In the genomic region with DNA sequence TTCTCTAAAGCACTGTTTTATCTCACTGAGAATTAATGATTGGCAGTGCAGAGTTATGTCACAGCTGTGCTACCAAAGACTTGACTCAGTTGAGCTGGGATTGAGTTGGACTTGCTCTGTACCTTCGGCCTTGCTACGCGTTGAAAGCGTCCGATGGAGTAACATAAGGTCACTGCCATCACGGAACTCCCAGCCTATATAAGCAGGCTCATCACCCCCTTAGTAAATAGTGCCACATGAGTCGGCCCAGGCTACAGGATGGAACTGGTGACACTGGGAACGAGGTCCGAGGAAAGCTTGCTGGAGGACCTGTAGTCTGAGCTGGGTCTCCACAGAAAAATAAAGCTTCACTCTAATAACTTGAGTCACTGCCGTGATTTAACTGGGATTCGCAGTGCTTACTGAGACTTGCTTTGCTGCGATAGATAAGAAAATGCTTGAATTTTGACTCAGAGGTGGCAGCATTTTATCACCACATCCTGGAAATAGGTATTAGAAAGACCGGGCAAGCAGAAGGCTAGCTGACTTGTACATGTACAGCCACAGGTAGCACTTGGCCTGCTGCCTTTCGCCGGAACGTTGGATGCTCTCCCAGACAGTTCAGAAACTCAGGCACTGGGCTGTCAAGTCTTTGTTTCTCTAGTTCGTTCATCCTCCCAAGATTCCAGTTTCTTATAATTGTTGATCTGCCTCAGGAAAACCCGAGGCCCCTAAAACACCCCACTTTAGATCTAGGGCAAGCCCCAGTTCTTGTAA, we compare ENCODE assay signal across 9 mouse cellular contexts. TPM values are rescaled to one million over a fixed set of nuclear protein-coding genes. Genes with fewer than 3 reads are reported as not detected.
DNase-seq lines count a peak whose midpoint lies in the region; ATAC-seq and TF ChIP-seq lines count a peak whose summit lies in the region.
"Had no signal": no experiment of that assay in that cellular context is flagged by ENCODE, and none has a peak within 500 bp of the region (broad histone marks: within the 10 kb centered on the region; RNA-seq: fewer than 3 reads in every experiment).

No protein-coding gene starts in this region.

- no peak overlapping the region for H3K27ac ChIP-seq in left cerebral cortex, adult 2 months
- H3K27ac ChIP-seq in bone marrow macrophage, adult 2 months (ENCODE audit: insufficient read depth, low read depth, low read length), result 0 out of 2 replicates have a peak overlapping the region, but pooled peaks have one; percentile 5
- H3K27ac ChIP-seq in forebrain, embryonic 11.5 days (ENCODE audit: low read depth, low read length), result no peak overlapping the region
- 0 out of 2 replicates have a peak overlapping the region, but pooled peaks have one; percentile 91 for H3K27ac ChIP-seq in kidney, embryonic 15.5 days
- no peak overlapping the region for H3K27ac ChIP-seq in neural tube, embryonic 14.5 days (ENCODE audit: low read depth, low read length)

- H3K4me3 ChIP-seq in left cerebral cortex, adult 2 months, result peak overlapping the region; percentile 63
- peak overlapping the region; percentile 74 for H3K4me3 ChIP-seq in bone marrow macrophage, adult 2 months (ENCODE audit: insufficient read depth, low read length)
- peak overlapping the region; percentile 89 for H3K4me3 ChIP-seq in forebrain, embryonic 11.5 days (ENCODE audit: low read depth, low read length)
- peak overlapping the region; percentile 95 for H3K4me3 ChIP-seq in kidney, embryonic 15.5 days (replicated peaks)
- H3K4me3 ChIP-seq in neural tube, embryonic 14.5 days (ENCODE audit: low read depth, low read length), result peak overlapping the region; percentile 88

- intact Hi-C loops in left cerebral cortex, adult 2 months (cut with DNase I), result loop anchor here (5.0 to 10.0 kb wide), 4 partner anchors 69 to 1576 kb away; partner anchors contain the start of genes Cars2 and Ing1
- intact Hi-C loops in left cerebral cortex, postnatal 10 days (cut with DNase I), result loop anchor here (5.0 kb wide), 1 partner anchor 424 kb away; no protein-coding TSS in a partner anchor

- DNase-seq in left cerebral cortex, adult 2 months (ENCODE audit: extremely low spot score in 1 of 2, low spot score in 2 of 2), result no peak
- DNase-seq in left cerebral cortex, postnatal 10 days (ENCODE audit: extremely low spot score in 1 of 2, low spot score in 2 of 2), result no peak
- DNase-seq in forebrain, embryonic 11.5 days (ENCODE audit: low spot score), result no peak
- no peak for DNase-seq in spleen, adult 12 weeks (ENCODE audit: low spot score)

- no peak for TF ChIP-seq POLR2A in bone marrow macrophage, adult 2 months (IDR thresholded peaks at IDR 0.05; ENCODE audit: borderline replicate concordance, low read depth, low read length)

- ATAC-seq in forebrain, embryonic 11.5 days (replicated peaks; ENCODE audit: low FRiP score), result no peak
- no peak for ATAC-seq in kidney, embryonic 15.5 days (replicated peaks; ENCODE audit: low FRiP score)
- no peak for ATAC-seq in neural tube, embryonic 14.5 days (ENCODE audit: low read depth)
- no peak for ATAC-seq in megakaryocyte-erythroid progenitor cell, adult 5-6 weeks (replicated peaks; ENCODE audit: low FRiP score, low TSS enrichment, poor library complexity, severe bottlenecking)

- peaks cover 24% of the 10 kb centered on the region for H3K4me1 ChIP-seq in bone marrow macrophage, adult 2 months (ENCODE audit: control insufficient read depth, insufficient read depth, low read length)
- H3K4me1 ChIP-seq in forebrain, embryonic 11.5 days (replicated peaks; ENCODE audit: control insufficient read depth, insufficient read depth, low read length), result peaks cover 11% of the 10 kb centered on the region; the same call in 1 of the 2 replicates
- H3K4me1 ChIP-seq in kidney, embryonic 15.5 days, result peaks cover 37% of the 10 kb centered on the region
- H3K4me1 ChIP-seq in neural tube, embryonic 14.5 days (ENCODE audit: control insufficient read depth, insufficient read depth, low read length), result peaks cover 31% of the 10 kb centered on the region

- no peaks in the 10 kb centered on the region for H3K36me3 ChIP-seq in forebrain, embryonic 11.5 days (ENCODE audit: control insufficient read depth, insufficient read depth, low read length)
- H3K36me3 ChIP-seq in kidney, embryonic 15.5 days, result peaks cover 15% of the 10 kb centered on the region
- peaks cover under 1% of the 10 kb centered on the region; the same call in 1 of the 2 replicates for H3K36me3 ChIP-seq in neural tube, embryonic 14.5 days (ENCODE audit: control insufficient read depth, insufficient read depth, low read length)

- no peaks in the 10 kb centered on the region for H3K9me3 ChIP-seq in forebrain, embryonic 11.5 days (ENCODE audit: control insufficient read depth, low read length)
- no peaks in the 10 kb centered on the region for H3K9me3 ChIP-seq in kidney, embryonic 15.5 days (replicated peaks)
- H3K9me3 ChIP-seq in neural tube, embryonic 14.5 days (ENCODE audit: control insufficient read depth, low read length), result no peaks in the 10 kb centered on the region

- 65% methylated on average over 18 of the region's 18 CpGs for WGBS in forebrain, embryonic 11.5 days
- 53% methylated on average over 18 of the region's 18 CpGs for WGBS in kidney, embryonic 15.5 days
- WGBS in neural tube, embryonic 14.5 days, result 64% methylated on average over 18 of the region's 18 CpGs

- peak overlapping the region; percentile 89 for H3K9ac ChIP-seq in forebrain, embryonic 11.5 days (ENCODE audit: low read length)
- H3K9ac ChIP-seq in kidney, embryonic 15.5 days, result peak overlapping the region; percentile 84
- H3K9ac ChIP-seq in neural tube, embryonic 14.5 days (replicated peaks; ENCODE audit: low read depth, low read length), result peak overlapping the region; percentile 92

- TF ChIP-seq CTCF in left cerebral cortex, adult 2 months (IDR thresholded peaks at IDR 0.05), result no peak
- no peak for TF ChIP-seq CTCF in bone marrow macrophage, adult 2 months (IDR thresholded peaks at IDR 0.05; ENCODE audit: low read depth, low read length)

- no peaks in the 10 kb centered on the region for H3K27me3 ChIP-seq in forebrain, embryonic 11.5 days (ENCODE audit: control insufficient read depth, insufficient read depth, low read length)
- no peaks in the 10 kb centered on the region for H3K27me3 ChIP-seq in kidney, embryonic 15.5 days
- no peaks in the 10 kb centered on the region for H3K27me3 ChIP-seq in neural tube, embryonic 14.5 days (ENCODE audit: control insufficient read depth, insufficient read depth, low read length)

- peak overlapping the region; percentile 76 for H3K4me2 ChIP-seq in forebrain, embryonic 11.5 days (ENCODE audit: low read depth, low read length, severe bottlenecking)
- peak overlapping the region; percentile 77 for H3K4me2 ChIP-seq in kidney, embryonic 15.5 days
- H3K4me2 ChIP-seq in neural tube, embryonic 14.5 days (ENCODE audit: low read depth, low read length), result peak overlapping the region; percentile 74

RNA-seq across cellular contexts. Expression of gene Abhd13, which starts 1.1 kb away (rescaled TPM):
- 10 to 100 TPM; 27.6 to 29.6 TPM for total RNA-seq in left cerebral cortex, adult 2 months (2021)
- 10 to 100 TPM; 30.7 to 32.2 TPM for total RNA-seq in left cerebral cortex, postnatal 10 days (2021)
- 9.3 and 10.9 TPM in 2 replicates for polyA plus RNA-seq in bone marrow macrophage, adult 2 months (2012; ENCODE audit: insufficient read depth, insufficient read length, missing spikeins)
- polyA plus RNA-seq in forebrain, embryonic 11.5 days (2014; fragmentation: Nextera tagmentation; extraction: Ambion mirVana), result 20.5 and 23.1 TPM in 2 replicates
- polyA plus RNA-seq in kidney, embryonic 15.5 days (2015; fragmentation: Nextera tagmentation; extraction: Ambion mirVana), result 17.4 and 17.9 TPM in 2 replicates
- polyA plus RNA-seq in neural tube, embryonic 14.5 days (2014; fragmentation: Nextera tagmentation; extraction: Ambion mirVana), result 17.6 and 20.4 TPM in 2 replicates
- total RNA-seq in megakaryocyte-erythroid progenitor cell, adult 5-6 weeks (2014; fragmentation: Nextera tagmentation), result 9.2 and 12.8 TPM in 2 replicates
- 13.9 and 14.0 TPM in 2 replicates for total RNA-seq in megakaryocyte-erythroid progenitor cell, adult 5-6 weeks (2017)

RNA-seq across cellular contexts. Expression of gene Lig4, which starts 1.2 kb away (rescaled TPM):
- total RNA-seq in left cerebral cortex, adult 2 months (2021), result 10 to 100 TPM; 10.4 to 10.8 TPM
- 10 to 100 TPM; 11.2 TPM for total RNA-seq in left cerebral cortex, postnatal 10 days (2021)
- polyA plus RNA-seq in bone marrow macrophage, adult 2 months (2012; ENCODE audit: insufficient read depth, insufficient read length, missing spikeins), result 2.7 and 2.8 TPM in 2 replicates
- 10.0 and 11.5 TPM in 2 replicates for polyA plus RNA-seq in forebrain, embryonic 11.5 days (2014; fragmentation: Nextera tagmentation; extraction: Ambion mirVana)
- 4.9 and 5.5 TPM in 2 replicates for polyA plus RNA-seq in kidney, embryonic 15.5 days (2015; fragmentation: Nextera tagmentation; extraction: Ambion mirVana)
- 10.1 and 13.1 TPM in 2 replicates for polyA plus RNA-seq in neural tube, embryonic 14.5 days (2014; fragmentation: Nextera tagmentation; extraction: Ambion mirVana)
- 2.6 and 3.0 TPM in 2 replicates for total RNA-seq in megakaryocyte-erythroid progenitor cell, adult 5-6 weeks (2014; fragmentation: Nextera tagmentation)
- 1.5 and 3.8 TPM in 2 replicates for total RNA-seq in megakaryocyte-erythroid progenitor cell, adult 5-6 weeks (2017)

RNA-seq across cellular contexts. Expression of gene Tnfsf13b, which starts 27.6 kb away (rescaled TPM):
- total RNA-seq in left cerebral cortex, adult 2 months (2021), result 1 to 10 TPM; 2.0 to 3.4 TPM
- total RNA-seq in left cerebral cortex, postnatal 10 days (2021), result 1 to 10 TPM; 2.6 to 3.6 TPM
- polyA plus RNA-seq in bone marrow macrophage, adult 2 months (2012; ENCODE audit: insufficient read depth, insufficient read length, missing spikeins), result 3.3 and 5.8 TPM in 2 replicates
- polyA plus RNA-seq in forebrain, embryonic 11.5 days (2014; fragmentation: Nextera tagmentation; extraction: Ambion mirVana), result 0.12 and 0.37 TPM in 2 replicates
- 6.1 and 6.9 TPM in 2 replicates for polyA plus RNA-seq in kidney, embryonic 15.5 days (2015; fragmentation: Nextera tagmentation; extraction: Ambion mirVana)
- polyA plus RNA-seq in neural tube, embryonic 14.5 days (2014; fragmentation: Nextera tagmentation; extraction: Ambion mirVana), result 1.0 and 1.3 TPM in 2 replicates
- total RNA-seq in megakaryocyte-erythroid progenitor cell, adult 5-6 weeks (2014; fragmentation: Nextera tagmentation), result 0.20 TPM in 1 of 2 replicates, not detected in the other
- total RNA-seq in megakaryocyte-erythroid progenitor cell, adult 5-6 weeks (2017), result 0.15 TPM in 1 of 2 replicates, not detected in the other
- total RNA-seq: common myeloid progenitor, adult 5-6 weeks had no signal

Comparison
In these comparisons a context has a peak if more than half of its experiments do, and no peak if none do; other contexts are left out.
1. H3K27ac ChIP-seq: peak in bone marrow macrophage, adult 2 months (single experiment) and kidney, embryonic 15.5 days (single experiment); none in left cerebral cortex, adult 2 months (single experiment), forebrain, embryonic 11.5 days (single experiment) and neural tube, embryonic 14.5 days (single experiment).
2. Peak in every context shown above with its lines, with median percentiles within 50 percentile points of each other: H3K4me3 ChIP-seq, H3K4me2 ChIP-seq and H3K9ac ChIP-seq.